Mouse (Mus musculus) urinary bladder, postnatal 14 days (tissue): ENCODE measurements around the gene Spaca1.
"Not testable (repeated sequence)": the region's sequence is repeated elsewhere in the genome, so short reads cannot be mapped to it uniquely, and the experiment has no call there.

Experiments used
- DNase-seq: peaks from one replicate; pipeline ENCODE4 v3.0.0; 2021; ENCODE audit warnings: low spot score

Gene Spaca1

GRCm38 (mm10) chr4:34049571-34050255, at the start of gene Spaca1:
Gene Spaca1, minus strand, starts transcription at chr4:34050191.
- DNase-seq = no peak

GRCm38 (mm10) chr4:34087286-34087685, 37.3 kb upstream of the Spaca1 start:
- DNase-seq = not testable (repeated sequence)

GRCm38 (mm10) chr4:34081064-34081463, 31.1 kb upstream of the Spaca1 start:
- DNase-seq = no peak

- DNase-seq = no peak
These were observed 19.0 kb upstream of the Spaca1 start for GRCm38 (mm10) chr4:34069002-34069401.

GRCm38 (mm10) chr4:34058320-34058719, 8.3 kb upstream of the Spaca1 start:
- no peak for DNase-seq

GRCm38 (mm10) chr4:34026771-34027170, 23.2 kb downstream of the Spaca1 start:
- DNase-seq = no peak

- no peak for DNase-seq
These were observed 28.5 kb downstream of the Spaca1 start for GRCm38 (mm10) chr4:34021456-34021855.

GRCm38 (mm10) chr4:33996382-33996781, 53.6 kb downstream of the Spaca1 start:
- no peak for DNase-seq

- DNase-seq = no peak
These were observed 57.3 kb downstream of the Spaca1 start for GRCm38 (mm10) chr4:33992687-33993086.

- no peak for DNase-seq
These were observed 61.4 kb downstream of the Spaca1 start for GRCm38 (mm10) chr4:33988466-33989089.
